Mouse (Mus musculus) thymus, adult 2 months (tissue): ENCODE data around the gene Angptl2. TPM values are rescaled to one million over a fixed set of nuclear protein-coding genes. Genes with fewer than 3 reads are reported as not detected.

Experiments
- DNase-seq: peaks from one replicate; pipeline ENCODE4 v3.0.0; 2021
- H3K27ac ChIP-seq: fragments of 200-500 bp; 2 replicates; pipeline ENCODE4 v1.5.1; 2012; ENCODE audit warnings: low read length, control low read depth; ENCODE audit not compliant: control insufficient read depth, insufficient read depth
- H3K27me3 ChIP-seq: fragments of 200-500 bp; 2 replicates; pipeline ENCODE4 v1.6.1; 2012; ENCODE audit warnings: mild to moderate bottlenecking, low read length, moderate library complexity, mixed read lengths; ENCODE audit not compliant: control insufficient read depth, insufficient read depth
- H3K36me3 ChIP-seq: fragments of 200-500 bp; 2 replicates; pipeline ENCODE4 v1.6.1; 2012; ENCODE audit warnings: mild to moderate bottlenecking, low read length, moderate library complexity; ENCODE audit not compliant: control insufficient read depth, insufficient read depth
- H3K4me1 ChIP-seq: fragments of 200-500 bp; replicated peaks from 2 replicates; pipeline ENCODE4 v1.6.1; 2012; ENCODE audit warnings: low read length; ENCODE audit not compliant: control insufficient read depth, insufficient read depth
- H3K4me3 ChIP-seq: fragments of 200-500 bp; 2 replicates; pipeline ENCODE4 v1.5.1; 2012; ENCODE audit warnings: mild to moderate bottlenecking, low read length, control low read depth, moderate library complexity; ENCODE audit not compliant: control insufficient read depth, insufficient read depth
- CTCF ChIP-seq: fragments of 200-500 bp; IDR thresholded peaks from 2 replicates; pipeline ENCODE4 v1.5.1; 2012; ENCODE audit warnings: mild to moderate bottlenecking, control low read depth, low read length, moderate library complexity, borderline replicate concordance; ENCODE audit not compliant: control insufficient read depth, poor library complexity, insufficient read depth; ENCODE audit errors: extremely low read depth
- POLR2A ChIP-seq: fragments of 200-500 bp; IDR thresholded peaks from 2 replicates; pipeline ENCODE4 v1.6.1; 2012; ENCODE audit warnings: mild to moderate bottlenecking, low read length, control low read depth, moderate library complexity; ENCODE audit not compliant: control insufficient read depth, poor library complexity, insufficient read depth; ENCODE audit errors: extremely low read depth
- WGBS: fragments of 180-500 bp; shearing (Covaris S2); methylation state at CpG from one replicate; pipeline ENCODE4 v1.1.7; 2018; 5-methylcytosine and 5-hydroxymethylcytosine counted together
- polyA plus RNA-seq: library from polyadenylated mRNA; depleted of rRNA; stranded (reverse); fragments of >200 nt; gene quantifications from 2 replicates; pipeline ENCODE4 v1.2.3, GENCODE M21; 2012

Gene Angptl2
- polyA plus RNA-seq, 1 experiment, result 64.5 TPM

DNA sequence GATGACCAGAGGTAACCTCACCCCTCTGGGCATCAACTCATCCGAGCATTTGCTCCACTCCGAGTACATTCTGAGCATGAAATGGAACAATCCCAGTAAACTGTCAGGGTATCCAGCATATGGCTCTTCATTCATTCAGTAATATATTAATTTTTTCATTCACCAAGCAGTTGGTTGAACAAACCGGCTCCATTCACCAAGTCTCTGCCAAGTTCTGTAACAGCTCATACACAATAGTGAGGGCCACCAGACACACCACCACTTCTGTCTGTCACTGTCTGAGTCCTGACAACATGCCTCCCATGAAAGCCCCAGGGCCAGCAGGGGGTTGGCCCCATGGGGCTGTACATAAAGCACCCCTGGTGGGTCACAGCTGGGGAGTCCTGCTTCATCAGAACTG is 25.9 kb upstream of the Angptl2 start:
- 95% methylated on average over 3 of the region's 3 CpGs for WGBS
- TF ChIP-seq POLR2A (no peak), CTCF (no peak)
- H3K27ac ChIP-seq, result no peak overlapping the region

GRCm38 (mm10) chr2:33200368-33201068 is 15.4 kb upstream of the Angptl2 start:
- Histone ChIP-seq H3K27me3 (no peaks in the 10 kb centered on the region), H3K27ac (no peak overlapping the region), H3K4me3 (no peak overlapping the region), H3K4me1 (peaks cover 26% of the 10 kb centered on the region), H3K36me3 (no peaks in the 10 kb centered on the region)
- no peak for DNase-seq
- TF ChIP-seq CTCF, result no peak
- no peak for TF ChIP-seq POLR2A
- 87% methylated on average over 14 of the region's 14 CpGs for WGBS

More for the DNA sequence above, 25.9 kb upstream of the Angptl2 start:
- Histone ChIP-seq H3K4me3 (no peak overlapping the region), H3K4me1 (no peaks in the 10 kb centered on the region), H3K36me3 (no peaks in the 10 kb centered on the region), H3K27me3 (no peaks in the 10 kb centered on the region)
- no peak for DNase-seq

DNA sequence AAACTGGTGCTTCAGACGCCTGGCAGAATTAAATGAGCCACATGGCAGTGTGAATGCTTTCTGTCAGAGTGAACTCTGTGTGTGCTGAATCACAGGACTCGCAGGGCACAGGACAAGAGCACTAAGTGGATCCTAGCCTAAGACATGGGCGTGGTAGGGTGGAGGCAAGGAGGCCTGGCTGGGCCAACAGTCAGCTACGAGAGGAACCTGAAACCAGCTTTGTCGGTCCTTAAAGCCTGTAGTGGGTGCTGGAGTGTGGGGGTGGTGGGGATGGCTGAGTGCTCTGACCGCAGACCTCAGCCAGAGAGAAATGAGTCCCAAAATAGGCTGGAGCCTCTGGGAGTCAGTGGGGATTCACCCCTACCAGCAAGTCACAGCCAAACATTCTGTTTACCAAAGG is 12.6 kb upstream of the Angptl2 start:
- Histone ChIP-seq H3K4me1 (peaks cover 49% of the 10 kb centered on the region), H3K36me3 (no peaks in the 10 kb centered on the region), H3K27ac (no peak overlapping the region), H3K4me3 (no peak overlapping the region), H3K27me3 (no peaks in the 10 kb centered on the region)
- TF ChIP-seq POLR2A (no peak), CTCF (no peak)
- WGBS, result 79% methylated on average over 6 of the region's 6 CpGs
- no peak for DNase-seq

- Histone ChIP-seq H3K4me1 (peaks cover 55% of the 10 kb centered on the region), H3K4me3 (no peak overlapping the region), H3K27me3 (no peaks in the 10 kb centered on the region), H3K36me3 (no peaks in the 10 kb centered on the region), H3K27ac (no peak overlapping the region)
- TF ChIP-seq POLR2A (no peak), CTCF (no peak)
- WGBS, result 73% methylated on average over 5 of the region's 5 CpGs
- no peak for DNase-seq
These were observed 10.9 kb upstream of the Angptl2 start for GRCm38 (mm10) chr2:33204980-33205379.

DNA sequence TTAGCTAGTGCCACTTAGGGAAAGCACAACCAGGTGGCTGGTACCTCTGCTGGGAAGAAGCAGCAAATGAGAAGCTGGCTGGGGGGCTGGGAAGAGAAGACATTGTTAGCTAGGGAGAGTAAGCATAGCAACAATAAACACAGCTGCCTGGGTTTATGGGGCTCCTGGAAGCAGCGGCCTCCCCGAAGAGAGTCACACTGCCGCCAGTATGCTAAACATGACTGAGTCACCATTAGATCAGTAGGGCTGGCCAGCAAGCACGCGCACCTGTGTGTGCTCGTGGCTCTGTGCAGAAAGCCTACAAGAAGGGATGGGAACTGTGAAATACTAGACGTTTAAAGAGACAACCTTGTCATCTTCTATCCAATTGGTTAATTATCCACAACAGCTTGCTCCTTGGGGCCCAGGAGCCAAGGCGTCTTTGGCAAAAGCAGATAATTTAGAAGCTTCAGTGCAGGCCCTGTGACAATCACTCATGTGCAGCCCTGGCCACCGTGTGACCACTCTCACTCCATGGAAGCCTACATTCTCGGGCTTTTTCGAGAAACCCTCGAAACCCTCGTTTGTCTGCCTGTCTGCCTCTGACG is 9.8 kb upstream of the Angptl2 start:
- 84% methylated on average over 14 of the region's 14 CpGs for WGBS

GRCm38 (mm10) chr2:33207069-33207468 is 8.8 kb upstream of the Angptl2 start:
- WGBS, result 80% methylated on average over 4 of the region's 4 CpGs
- no peak for TF ChIP-seq CTCF
- Histone ChIP-seq H3K27me3 (no peaks in the 10 kb centered on the region), H3K4me3 (no peak overlapping the region), H3K36me3 (no peaks in the 10 kb centered on the region), H3K27ac (peak overlapping the region; percentile 44; the same call in 1 of the 2 replicates), H3K4me1 (peaks cover 43% of the 10 kb centered on the region)
- no peak for DNase-seq

More for the DNA sequence above, 9.8 kb upstream of the Angptl2 start:
- Histone ChIP-seq H3K27ac (no peak overlapping the region), H3K4me3 (no peak overlapping the region), H3K27me3 (no peaks in the 10 kb centered on the region), H3K4me1 (peaks cover 46% of the 10 kb centered on the region), H3K36me3 (no peaks in the 10 kb centered on the region)
- no peak for DNase-seq
- TF ChIP-seq CTCF, result no peak
- TF ChIP-seq POLR2A, result no peak

DNA sequence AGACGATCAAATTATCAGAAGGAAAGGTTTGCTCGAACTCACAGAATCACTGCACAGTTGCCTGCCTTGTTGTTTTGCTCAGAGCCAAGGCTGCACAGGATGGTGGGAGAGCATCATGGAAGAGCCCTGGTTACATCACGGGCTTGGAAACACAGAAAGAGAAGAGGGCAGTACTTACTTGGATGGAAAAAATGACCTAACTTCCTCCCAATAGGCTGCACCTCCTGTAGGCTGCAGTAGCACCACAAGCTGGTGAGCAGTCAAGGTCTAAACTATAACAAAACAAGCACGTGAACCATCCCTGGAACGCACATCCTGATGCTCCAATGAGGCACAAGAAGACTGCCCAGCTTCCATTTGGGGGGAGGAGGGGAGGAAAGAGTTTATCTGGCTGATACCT is 7.7 kb upstream of the Angptl2 start:
- no peak for DNase-seq
- Histone ChIP-seq H3K27me3 (no peaks in the 10 kb centered on the region), H3K4me3 (no peak overlapping the region), H3K4me1 (peaks cover 49% of the 10 kb centered on the region), H3K36me3 (no peaks in the 10 kb centered on the region), H3K27ac (no peak overlapping the region)
- WGBS, result 91% methylated on average over 5 of the region's 5 CpGs
- TF ChIP-seq POLR2A (no peak), CTCF (no peak)
